Comparison of ENCODE assay signal across 7 mouse cellular contexts in genomic region chrX:159626208-159626906, GRCm38 (mm10). TPM values are rescaled to one million over a fixed set of nuclear protein-coding genes. Genes with fewer than 3 reads are reported as not detected.
A peak's percentile ranks its signal among the peaks of the same experiment; 100 is the strongest.
DNase-seq lines count a peak whose midpoint lies in the region; ATAC-seq and TF ChIP-seq lines count a peak whose summit lies in the region.

No protein-coding gene starts in this region.

- ATAC-seq in heart, embryonic 14.5 days (ENCODE audit: insufficient number of reproducible peaks, insufficient read depth, low FRiP score, low read depth), result no peak
- ATAC-seq in lung, postnatal 0 days, result peak; percentile 14

- H3K9me3 ChIP-seq in heart, embryonic 14.5 days (ENCODE audit: control insufficient read depth, low read length), result no peaks in the 10 kb centered on the region
- no peaks in the 10 kb centered on the region for H3K9me3 ChIP-seq in lung, postnatal 0 days (ENCODE audit: low read length)

- peaks cover 0 to 5% of the 10 kb centered on the region in 2 experiments; a peak in 1 of 4 replicates for H3K4me1 ChIP-seq in heart, embryonic 14.5 days (ENCODE audit: control insufficient read depth in 2 of 2, insufficient read depth in 2 of 2, low read length in 2 of 2)
- H3K4me1 ChIP-seq in lung, postnatal 0 days (ENCODE audit: insufficient read depth, low read depth, low read length), result no peaks in the 10 kb centered on the region

- peak overlapping the region; percentile 76 for H3K4me2 ChIP-seq in heart, embryonic 14.5 days (ENCODE audit: low read length)
- peak overlapping the region; percentile 63 for H3K4me2 ChIP-seq in lung, postnatal 0 days (replicated peaks; ENCODE audit: low read depth, low read length)

- WGBS in heart, embryonic 14.5 days, result 15% methylated on average over 12 of the region's 12 CpGs
- WGBS in lung, postnatal 0 days, result 10% methylated on average over 10 of the region's 12 CpGs

- no peaks in the 10 kb centered on the region for H3K27me3 ChIP-seq in heart, embryonic 14.5 days (ENCODE audit: control insufficient read depth, insufficient read depth, low read length)
- no peaks in the 10 kb centered on the region for H3K27me3 ChIP-seq in lung, postnatal 0 days (replicated peaks; ENCODE audit: insufficient read depth, low read length)

- no peak for TF ChIP-seq EP300 in lung, postnatal 0 days (IDR thresholded peaks at IDR 0.05)

- H3K36me3 ChIP-seq in heart, embryonic 14.5 days (ENCODE audit: control insufficient read depth, insufficient read depth, low read length), result no peaks in the 10 kb centered on the region
- no peaks in the 10 kb centered on the region for H3K36me3 ChIP-seq in lung, postnatal 0 days (ENCODE audit: insufficient read depth, low read length)

- no peak overlapping the region for H3K27ac ChIP-seq in heart, embryonic 14.5 days (replicated peaks in 1 of 2; ENCODE audit: control insufficient read depth in 1 of 2, insufficient read depth in 1 of 2, low read depth in 2 of 2, low read length in 2 of 2)
- H3K27ac ChIP-seq in lung, postnatal 0 days (ENCODE audit: low read length), result no peak overlapping the region

- H3K4me3 ChIP-seq in heart, embryonic 14.5 days (ENCODE audit: control insufficient read depth in 1 of 2, insufficient read depth in 1 of 2, low read depth in 1 of 2, low read length in 2 of 2), result peak overlapping the region; percentile 60 to 73
- peak overlapping the region; percentile 53 for H3K4me3 ChIP-seq in lung, postnatal 0 days (ENCODE audit: low read depth, low read length)

- H3K9ac ChIP-seq in heart, embryonic 14.5 days (ENCODE audit: low read length), result peak overlapping the region; percentile 30; the same call in 1 of the 2 replicates
- H3K9ac ChIP-seq in lung, postnatal 0 days (replicated peaks; ENCODE audit: low read depth), result no peak overlapping the region

- peak; percentile 69 for TF ChIP-seq CTCF in lung, postnatal 0 days (IDR thresholded peaks at IDR 0.05)

- DNase-seq in 416B (ENCODE audit: low read depth), result peak; percentile 69
- peak; percentile 72 for DNase-seq in CD4-positive, CD25-positive, alpha-beta regulatory T cell, adult 2 months (ENCODE audit: low read depth, low spot score)
- DNase-seq in cerebellum, adult 8-10 months, result peak; percentile 14
- peak; percentile 4 to 44 for DNase-seq in kidney, postnatal 25 days
- peak; percentile 57 for DNase-seq in lung, postnatal 0 days (ENCODE audit: low spot score)
- DNase-seq in right cerebral cortex, postnatal 25 days, result peak; percentile 10

RNA-seq across cellular contexts. Expression of gene Sh3kbp1, which starts 0.7 kb away (rescaled TPM):
- 132 and 157 TPM in 2 replicates for polyA plus RNA-seq in heart, embryonic 14.5 days (2014; fragmentation: Nextera tagmentation; extraction: Ambion mirVana)
- 17.9 and 19.7 TPM in 2 replicates for polyA plus RNA-seq in lung, postnatal 0 days (2015; fragmentation: Nextera tagmentation; extraction: Ambion mirVana)

Comparison
In these comparisons a context has a peak if more than half of its experiments do, and no peak if none do; other contexts are left out.
1. DNase-seq: peak in every context shown above with its lines; median percentile 72 in CD4-positive, CD25-positive, alpha-beta regulatory T cell, adult 2 months; 69 in 416B; 57 in lung, postnatal 0 days; 24 in kidney, postnatal 25 days; 14 in cerebellum, adult 8-10 months; 10 in right cerebral cortex, postnatal 25 days.